Mouse (Mus musculus): ENCODE results near the gene Mlc1. TPM values are rescaled to one million over a fixed set of nuclear protein-coding genes. Genes with fewer than 3 reads are reported as not detected.
A peak's percentile ranks its signal among the peaks of the same experiment; 100 is the strongest.

Mlc1 gene
- polyA plus RNA-seq, 1 experiment from 2014 or later, result 33.5 TPM

GRCm38 (mm10) chr15:88921131-88921991 is 57.4 kb downstream of the Mlc1 start:
- Histone ChIP-seq H3K27ac (ENCODE audit: low read length) (no peak overlapping the region), H3K9me3 (ENCODE audit: control insufficient read depth, low read length) (no peaks in the 10 kb centered on the region), H3K4me2 (ENCODE audit: low read length) (no peak overlapping the region; the same call in 1 of the 2 replicates), H3K4me1 (replicated peaks; ENCODE audit: control insufficient read depth, insufficient read depth, low read length) (no peaks in the 10 kb centered on the region), H3K36me3 (ENCODE audit: control insufficient read depth, insufficient read depth) (no peaks in the 10 kb centered on the region), H3K4me3 (replicated peaks; ENCODE audit: low read length) (no peak overlapping the region; the same call in 1 of the 2 replicates), H3K9ac (replicated peaks; ENCODE audit: low read depth, low read length) (0 out of 2 replicates have a peak overlapping the region, but pooled peaks have one; percentile 37), H3K27me3 (replicated peaks; ENCODE audit: control insufficient read depth, insufficient read depth, low read length) (no peaks in the 10 kb centered on the region)
- ATAC-seq, result peak; percentile 78; the same call in 1 of the 2 replicates
- 26% methylated on average over 12 of the region's 12 CpGs for WGBS

DNA sequence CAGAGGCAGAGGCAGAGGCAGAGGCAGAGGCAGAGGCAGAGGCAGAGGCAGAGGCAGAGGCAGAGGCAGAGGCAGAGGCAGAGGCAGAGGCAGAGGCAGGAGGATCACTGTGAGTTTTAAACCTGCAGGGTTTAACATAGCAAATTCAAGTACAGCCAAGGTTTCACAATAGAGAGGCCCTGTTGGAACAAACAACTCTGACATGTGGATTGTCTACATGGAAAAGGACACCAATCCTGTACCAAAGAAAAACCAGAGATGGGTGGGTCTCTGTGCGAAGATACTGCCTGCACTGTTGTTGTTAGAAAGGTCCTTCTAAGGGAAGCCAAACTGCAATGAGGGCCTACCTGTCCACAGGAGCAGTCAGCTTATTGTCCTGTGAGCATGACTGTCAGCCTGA is 58.7 kb downstream of the Mlc1 start:
- Histone ChIP-seq H3K4me2 (ENCODE audit: low read length) (no peak overlapping the region), H3K9ac (replicated peaks; ENCODE audit: low read depth, low read length) (no peak overlapping the region), H3K4me3 (replicated peaks; ENCODE audit: low read length) (no peak overlapping the region), H3K27ac (ENCODE audit: low read length) (no peak overlapping the region), H3K36me3 (ENCODE audit: control insufficient read depth, insufficient read depth) (no peaks in the 10 kb centered on the region), H3K9me3 (ENCODE audit: control insufficient read depth, low read length) (no peaks in the 10 kb centered on the region), H3K27me3 (replicated peaks; ENCODE audit: control insufficient read depth, insufficient read depth, low read length) (no peaks in the 10 kb centered on the region), H3K4me1 (replicated peaks; ENCODE audit: control insufficient read depth, insufficient read depth, low read length) (no peaks in the 10 kb centered on the region)
- ATAC-seq, result no peak
- WGBS, result 100% methylated on average over 1 of the region's 1 CpGs

- H3K9ac ChIP-seq (replicated peaks; ENCODE audit: low read depth, low read length), result no peak overlapping the region
- H3K4me3 ChIP-seq (replicated peaks; ENCODE audit: low read length), result no peak overlapping the region
- ATAC-seq, result no peak
- no peaks in the 10 kb centered on the region for H3K9me3 ChIP-seq (ENCODE audit: control insufficient read depth, low read length)
- H3K27ac ChIP-seq (ENCODE audit: low read length), result no peak overlapping the region
- H3K27me3 ChIP-seq (replicated peaks; ENCODE audit: control insufficient read depth, insufficient read depth, low read length), result no peaks in the 10 kb centered on the region
- no peaks in the 10 kb centered on the region for H3K4me1 ChIP-seq (replicated peaks; ENCODE audit: control insufficient read depth, insufficient read depth, low read length)
- WGBS, result 80% methylated on average over 12 of the region's 12 CpGs
- no peak overlapping the region for H3K4me2 ChIP-seq (ENCODE audit: low read length)
- no peaks in the 10 kb centered on the region for H3K36me3 ChIP-seq (ENCODE audit: control insufficient read depth, insufficient read depth)
Measured at GRCm38 (mm10) chr15:88919328-88919727, 59.5 kb downstream of the Mlc1 start.

GRCm38 (mm10) chr15:88917126-88917525 is 61.7 kb downstream of the Mlc1 start:
- H3K9me3 ChIP-seq (ENCODE audit: control insufficient read depth, low read length), result no peaks in the 10 kb centered on the region
- no peak overlapping the region for H3K9ac ChIP-seq (replicated peaks; ENCODE audit: low read depth, low read length)
- H3K36me3 ChIP-seq (ENCODE audit: control insufficient read depth, insufficient read depth), result no peaks in the 10 kb centered on the region
- no peak overlapping the region for H3K27ac ChIP-seq (ENCODE audit: low read length)
- H3K4me3 ChIP-seq (replicated peaks; ENCODE audit: low read length), result no peak overlapping the region
- no peaks in the 10 kb centered on the region for H3K4me1 ChIP-seq (replicated peaks; ENCODE audit: control insufficient read depth, insufficient read depth, low read length)
- no peaks in the 10 kb centered on the region for H3K27me3 ChIP-seq (replicated peaks; ENCODE audit: control insufficient read depth, insufficient read depth, low read length)
- H3K4me2 ChIP-seq (ENCODE audit: low read length), result no peak overlapping the region
- 95% methylated on average over 8 of the region's 8 CpGs for WGBS
- ATAC-seq, result no peak

GRCm38 (mm10) chr15:88916366-88916765 is 62.4 kb downstream of the Mlc1 start:
- Histone ChIP-seq H3K27me3 (replicated peaks; ENCODE audit: control insufficient read depth, insufficient read depth, low read length) (no peaks in the 10 kb centered on the region), H3K4me1 (replicated peaks; ENCODE audit: control insufficient read depth, insufficient read depth, low read length) (no peaks in the 10 kb centered on the region), H3K4me3 (replicated peaks; ENCODE audit: low read length) (no peak overlapping the region), H3K27ac (ENCODE audit: low read length) (no peak overlapping the region), H3K9ac (replicated peaks; ENCODE audit: low read depth, low read length) (no peak overlapping the region), H3K36me3 (ENCODE audit: control insufficient read depth, insufficient read depth) (no peaks in the 10 kb centered on the region), H3K9me3 (ENCODE audit: control insufficient read depth, low read length) (no peaks in the 10 kb centered on the region), H3K4me2 (ENCODE audit: low read length) (no peak overlapping the region)
- ATAC-seq, result no peak
- WGBS, result 37% methylated on average over 3 of the region's 3 CpGs

- Histone ChIP-seq H3K27me3 (replicated peaks; ENCODE audit: control insufficient read depth, insufficient read depth, low read length) (no peaks in the 10 kb centered on the region), H3K27ac (ENCODE audit: low read length) (no peak overlapping the region), H3K4me3 (replicated peaks; ENCODE audit: low read length) (no peak overlapping the region), H3K4me2 (ENCODE audit: low read length) (no peak overlapping the region), H3K4me1 (replicated peaks; ENCODE audit: control insufficient read depth, insufficient read depth, low read length) (no peaks in the 10 kb centered on the region), H3K9me3 (ENCODE audit: control insufficient read depth, low read length) (no peaks in the 10 kb centered on the region), H3K36me3 (ENCODE audit: control insufficient read depth, insufficient read depth) (no peaks in the 10 kb centered on the region), H3K9ac (replicated peaks; ENCODE audit: low read depth, low read length) (no peak overlapping the region)
- WGBS, result 92% methylated on average over 7 of the region's 7 CpGs
- ATAC-seq, result no peak
Measured at GRCm38 (mm10) chr15:88915046-88915445, 63.8 kb downstream of the Mlc1 start.

DNA sequence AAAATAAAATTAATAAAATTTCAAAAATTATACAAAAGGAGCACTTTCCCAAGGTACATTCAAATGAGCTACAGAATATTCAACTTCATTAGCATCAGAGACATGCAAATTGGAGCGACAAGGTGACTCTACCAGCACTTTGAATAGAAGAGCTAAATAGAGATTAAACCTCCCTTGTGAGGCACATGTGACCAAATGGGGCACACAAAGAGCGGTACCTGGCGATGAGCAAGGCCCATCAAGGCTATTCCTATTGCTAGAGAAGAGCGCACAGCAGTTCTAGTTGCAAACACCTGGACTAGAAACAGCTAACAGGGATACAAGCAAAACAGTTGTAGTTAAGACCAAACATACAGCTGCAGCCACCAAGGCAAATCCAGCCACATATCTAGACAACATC is 72.5 kb downstream of the Mlc1 start:
- no peaks in the 10 kb centered on the region for H3K4me1 ChIP-seq (replicated peaks; ENCODE audit: control insufficient read depth, insufficient read depth, low read length)
- no peaks in the 10 kb centered on the region for H3K9me3 ChIP-seq (ENCODE audit: control insufficient read depth, low read length)
- H3K36me3 ChIP-seq (ENCODE audit: control insufficient read depth, insufficient read depth), result no peaks in the 10 kb centered on the region
- no peak overlapping the region for H3K4me2 ChIP-seq (ENCODE audit: low read length)
- ATAC-seq, result no peak
- 67% methylated on average over 4 of the region's 4 CpGs for WGBS
- no peak overlapping the region for H3K9ac ChIP-seq (replicated peaks; ENCODE audit: low read depth, low read length)
- H3K27ac ChIP-seq (ENCODE audit: low read length), result no peak overlapping the region
- H3K4me3 ChIP-seq (replicated peaks; ENCODE audit: low read length), result no peak overlapping the region
- H3K27me3 ChIP-seq (replicated peaks; ENCODE audit: control insufficient read depth, insufficient read depth, low read length), result no peaks in the 10 kb centered on the region

Other genes with a start within 250 kb of the Mlc1 start
- gene Brd1, start 244.8 kb downstream of the Mlc1 start, polyA plus RNA-seq (2015; fragmentation: Nextera tagmentation; extraction: Ambion mirVana), result 27.3 and 27.6 TPM in 2 replicates
- gene Zbed4, start 227.3 kb downstream of the Mlc1 start, polyA plus RNA-seq (2015; fragmentation: Nextera tagmentation; extraction: Ambion mirVana), result 23.1 and 23.8 TPM in 2 replicates
- 6.6 and 8.8 TPM in 2 replicates for gene Alg12, start 159.7 kb downstream of the Mlc1 start, polyA plus RNA-seq (2015; fragmentation: Nextera tagmentation; extraction: Ambion mirVana)
- gene Creld2, start 159.4 kb downstream of the Mlc1 start, polyA plus RNA-seq (2015; fragmentation: Nextera tagmentation; extraction: Ambion mirVana), result 57.3 and 60.4 TPM in 2 replicates
- 58.2 and 70.7 TPM in 2 replicates for gene Pim3, start 116.8 kb downstream of the Mlc1 start, polyA plus RNA-seq (2015; fragmentation: Nextera tagmentation; extraction: Ambion mirVana)
- 0.07 and 0.08 TPM in 2 replicates for gene Ttll8, start 24.6 kb downstream of the Mlc1 start, polyA plus RNA-seq (2015; fragmentation: Nextera tagmentation; extraction: Ambion mirVana)
- gene Mov10l1, start 3.9 kb upstream of the Mlc1 start, polyA plus RNA-seq (2015; fragmentation: Nextera tagmentation; extraction: Ambion mirVana), result not detected in 2 replicates
- 2.6 and 4.9 TPM in 2 replicates for gene Panx2, start 80.7 kb upstream of the Mlc1 start, polyA plus RNA-seq (2015; fragmentation: Nextera tagmentation; extraction: Ambion mirVana)
- gene Trabd, start 96.1 kb upstream of the Mlc1 start, polyA plus RNA-seq (2015; fragmentation: Nextera tagmentation; extraction: Ambion mirVana), result 36.2 and 39.8 TPM in 2 replicates
- gene Selenoo, start 110.1 kb upstream of the Mlc1 start, polyA plus RNA-seq (2015; fragmentation: Nextera tagmentation; extraction: Ambion mirVana), result 22.2 and 24.2 TPM in 2 replicates
- gene Tubgcp6, start 144.1 kb upstream of the Mlc1 start, polyA plus RNA-seq (2015; fragmentation: Nextera tagmentation; extraction: Ambion mirVana), result 16.8 and 22.1 TPM in 2 replicates
- gene Hdac10, start 149.7 kb upstream of the Mlc1 start, polyA plus RNA-seq (2015; fragmentation: Nextera tagmentation; extraction: Ambion mirVana), result 39.5 and 46.0 TPM in 2 replicates
- gene Mapk12, start 161.7 kb upstream of the Mlc1 start, polyA plus RNA-seq (2015; fragmentation: Nextera tagmentation; extraction: Ambion mirVana), result 4.1 and 5.7 TPM in 2 replicates
- 39.1 and 46.8 TPM in 2 replicates for gene Mapk11, start 170.6 kb upstream of the Mlc1 start, polyA plus RNA-seq (2015; fragmentation: Nextera tagmentation; extraction: Ambion mirVana)
- 112 and 126 TPM in 2 replicates for gene Plxnb2, start 201.8 kb upstream of the Mlc1 start, polyA plus RNA-seq (2015; fragmentation: Nextera tagmentation; extraction: Ambion mirVana)
- gene Dennd6b, start 217.5 kb upstream of the Mlc1 start, polyA plus RNA-seq (2015; fragmentation: Nextera tagmentation; extraction: Ambion mirVana), result 60.7 and 83.2 TPM in 2 replicates
- 77.8 and 90.8 TPM in 2 replicates for gene Ppp6r2, start 232.5 kb upstream of the Mlc1 start, polyA plus RNA-seq (2015; fragmentation: Nextera tagmentation; extraction: Ambion mirVana)

Measured in forebrain, embryonic 16.5 days (tissue).